ENCODE assay signal across 13 mouse cellular contexts in the genomic region with DNA sequence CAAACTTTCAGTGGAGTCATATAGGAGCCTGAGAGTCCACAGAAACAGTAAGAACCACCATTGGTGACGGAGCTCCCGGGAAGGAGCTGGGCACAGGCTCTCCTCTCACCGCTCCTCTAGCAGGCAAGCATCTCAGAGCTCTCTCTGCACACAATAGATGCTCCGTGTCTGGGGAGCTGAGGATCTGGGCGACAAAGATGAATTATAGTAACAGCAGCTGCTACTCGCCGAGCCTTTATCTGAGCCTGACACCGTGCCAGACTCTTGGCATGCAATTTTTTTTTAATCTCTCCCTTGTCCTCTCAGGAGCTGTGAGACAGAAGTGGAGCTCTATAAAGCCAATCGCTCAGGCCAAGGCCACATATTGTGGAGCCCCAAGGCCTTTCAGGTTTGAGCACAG. TPM values are rescaled to one million over a fixed set of nuclear protein-coding genes. Genes with fewer than 3 reads are reported as not detected.
DNase-seq lines count a peak whose midpoint lies in the region; ATAC-seq and TF ChIP-seq lines count a peak whose summit lies in the region.
"Had no signal": no experiment of that assay in that cellular context is flagged by ENCODE, and none has a peak within 500 bp of the region (broad histone marks: within the 10 kb centered on the region; RNA-seq: fewer than 3 reads in every experiment).

No protein-coding gene starts in this region.

- no peak overlapping the region for H3K4me2 ChIP-seq in forebrain, embryonic 15.5 days (replicated peaks)
- H3K4me2 ChIP-seq in forebrain, postnatal 0 days (ENCODE audit: low read depth), result no peak overlapping the region

- no peaks in the 10 kb centered on the region for H3K27me3 ChIP-seq in forebrain, embryonic 15.5 days
- no peaks in the 10 kb centered on the region for H3K27me3 ChIP-seq in forebrain, embryonic 10.5 days (ENCODE audit: poor library complexity, severe bottlenecking)
- no peaks in the 10 kb centered on the region for H3K27me3 ChIP-seq in forebrain, postnatal 0 days (ENCODE audit: insufficient read depth, low read length)

- H3K27ac ChIP-seq in forebrain, embryonic 15.5 days (replicated peaks), result peak overlapping the region; percentile 82
- no peak overlapping the region for H3K27ac ChIP-seq in forebrain, embryonic 10.5 days
- H3K27ac ChIP-seq in forebrain, postnatal 0 days (ENCODE audit: low read depth, low read length), result peak overlapping the region; percentile 80
- H3K27ac ChIP-seq: limb, embryonic 10.5 days had no signal

- no peak overlapping the region for H3K4me3 ChIP-seq in forebrain, embryonic 15.5 days
- H3K4me3 ChIP-seq in forebrain, embryonic 10.5 days, result no peak overlapping the region
- H3K4me3 ChIP-seq in forebrain, postnatal 0 days (ENCODE audit: low read depth, low read length), result no peak overlapping the region
- H3K4me3 ChIP-seq: limb, embryonic 10.5 days had no signal

- peak; percentile 66 for ATAC-seq in forebrain, embryonic 15.5 days (replicated peaks)
- ATAC-seq in forebrain, postnatal 0 days, result peak; percentile 75
- ATAC-seq: lung, postnatal 0 days had no signal

- H3K36me3 ChIP-seq in forebrain, embryonic 15.5 days, result peaks cover 32% of the 10 kb centered on the region
- H3K36me3 ChIP-seq in forebrain, embryonic 10.5 days (replicated peaks), result peaks cover 92% of the 10 kb centered on the region
- H3K36me3 ChIP-seq in forebrain, postnatal 0 days (ENCODE audit: insufficient read depth), result peaks cover 18% of the 10 kb centered on the region

- no peaks in the 10 kb centered on the region for H3K4me1 ChIP-seq in forebrain, embryonic 15.5 days
- H3K4me1 ChIP-seq in forebrain, embryonic 10.5 days, result no peaks in the 10 kb centered on the region
- H3K4me1 ChIP-seq in forebrain, postnatal 0 days (ENCODE audit: insufficient read depth), result no peaks in the 10 kb centered on the region
- H3K4me1 ChIP-seq: limb, embryonic 10.5 days had no signal

- WGBS in forebrain, embryonic 15.5 days, result 41% methylated on average over 9 of the region's 9 CpGs
- 97% methylated on average over 9 of the region's 9 CpGs for WGBS in forebrain, embryonic 10.5 days
- WGBS in forebrain, postnatal 0 days, result 25% methylated on average over 9 of the region's 9 CpGs

- no peak for TF ChIP-seq CTCF in forebrain, postnatal 0 days (IDR thresholded peaks at IDR 0.05; ENCODE audit: low read depth)

- H3K9ac ChIP-seq in forebrain, embryonic 15.5 days (replicated peaks), result no peak overlapping the region
- H3K9ac ChIP-seq in forebrain, postnatal 0 days, result no peak overlapping the region

- DNase-seq in forebrain, embryonic 10.5 days (ENCODE audit: extremely low spot score, low spot score), result no peak
- peak; percentile 80 for DNase-seq in forebrain, postnatal 0 days
- peak; percentile 52 to 60 for DNase-seq in layer of hippocampus, postnatal 14 days (ENCODE audit: low spot score in 2 of 2)
- DNase-seq in right cerebral cortex, postnatal 10 days (ENCODE audit: low spot score in 2 of 2), result peak; percentile 76 to 84
- DNase-seq in adrenal gland, adult (ENCODE audit: inconsistent age in 2 of 2, low spot score in 1 of 2), result no peak
- no peak for DNase-seq in heart, adult 9 months (ENCODE audit: low spot score in 2 of 2)
- DNase-seq in retina, postnatal 1 day, result no peak

- H3K9me3 ChIP-seq in forebrain, embryonic 15.5 days, result no peaks in the 10 kb centered on the region
- peaks cover 17% of the 10 kb centered on the region; the same call in 1 of the 2 replicates for H3K9me3 ChIP-seq in forebrain, embryonic 10.5 days
- H3K9me3 ChIP-seq in forebrain, postnatal 0 days (ENCODE audit: low read length), result no peaks in the 10 kb centered on the region
- H3K9me3 ChIP-seq: limb, embryonic 10.5 days had no signal

RNA-seq across cellular contexts. Expression of a gene that starts 42.6 kb away (rescaled TPM):
- polyA plus RNA-seq in forebrain, embryonic 15.5 days (2015; fragmentation: Nextera tagmentation; extraction: Ambion mirVana), result 0.05 TPM in 1 of 2 replicates, not detected in the other
- not detected in 2 replicates for polyA plus RNA-seq in forebrain, embryonic 10.5 days (2016; fragmentation: Nextera tagmentation; extraction: Ambion mirVana)
- 0.15 and 0.24 TPM in 2 replicates for total RNA-seq in forebrain, postnatal 0 days (2014; rRNA removed)
- polyA plus RNA-seq in forebrain, postnatal 0 days (2015; fragmentation: Nextera tagmentation; extraction: Ambion mirVana), result 0.05 and 0.10 TPM in 2 replicates
- under 1 TPM; 0.18 to 0.24 TPM for total RNA-seq in layer of hippocampus, postnatal 14 days (2021)
- polyA plus RNA-seq: C2C12; intestine, embryonic 14.5 days; limb, embryonic 10.5 days; lung, postnatal 0 days had no signal

RNA-seq across cellular contexts. Expression of a gene that starts 54.8 kb away (rescaled TPM):
- not detected in 2 replicates for polyA plus RNA-seq in forebrain, embryonic 15.5 days (2015; fragmentation: Nextera tagmentation; extraction: Ambion mirVana)
- not detected in 2 replicates for polyA plus RNA-seq in forebrain, embryonic 10.5 days (2016; fragmentation: Nextera tagmentation; extraction: Ambion mirVana)
- not detected in 2 replicates for total RNA-seq in forebrain, postnatal 0 days (2014; rRNA removed)
- polyA plus RNA-seq in forebrain, postnatal 0 days (2015; fragmentation: Nextera tagmentation; extraction: Ambion mirVana), result not detected in 2 replicates
- not detected for total RNA-seq in layer of hippocampus, postnatal 14 days (2021)
- total RNA-seq: heart, adult 8-10 months had no signal
- polyA plus RNA-seq: C2C12; intestine, embryonic 14.5 days; limb, embryonic 10.5 days; lung, postnatal 0 days had no signal

Comparison
In these comparisons a context has a peak if more than half of its experiments do, and no peak if none do; other contexts are left out.
1. DNase-seq: peak in forebrain, postnatal 0 days (single experiment), layer of hippocampus, postnatal 14 days (2 of 2) and right cerebral cortex, postnatal 10 days (2 of 2); none in forebrain, embryonic 10.5 days (single experiment), adrenal gland, adult (0 of 2), heart, adult 9 months (0 of 2) and retina, postnatal 1 day (single experiment).